Mouse (Mus musculus) thymus, adult 2 months (tissue): ENCODE data around the gene Spats2l. TPM values are rescaled to one million over a fixed set of nuclear protein-coding genes. Genes with fewer than 3 reads are reported as not detected.

Experiments
- DNase-seq: peaks from one replicate; pipeline ENCODE4 v3.0.0; 2021
- H3K27ac ChIP-seq: fragments of 200-500 bp; 2 replicates; pipeline ENCODE4 v1.5.1; 2012; ENCODE audit warnings: low read length, control low read depth; ENCODE audit not compliant: control insufficient read depth, insufficient read depth
- H3K27me3 ChIP-seq: fragments of 200-500 bp; 2 replicates; pipeline ENCODE4 v1.6.1; 2012; ENCODE audit warnings: mild to moderate bottlenecking, low read length, moderate library complexity, mixed read lengths; ENCODE audit not compliant: control insufficient read depth, insufficient read depth
- H3K36me3 ChIP-seq: fragments of 200-500 bp; 2 replicates; pipeline ENCODE4 v1.6.1; 2012; ENCODE audit warnings: mild to moderate bottlenecking, low read length, moderate library complexity; ENCODE audit not compliant: control insufficient read depth, insufficient read depth
- H3K4me1 ChIP-seq: fragments of 200-500 bp; replicated peaks from 2 replicates; pipeline ENCODE4 v1.6.1; 2012; ENCODE audit warnings: low read length; ENCODE audit not compliant: control insufficient read depth, insufficient read depth
- H3K4me3 ChIP-seq: fragments of 200-500 bp; 2 replicates; pipeline ENCODE4 v1.5.1; 2012; ENCODE audit warnings: mild to moderate bottlenecking, low read length, control low read depth, moderate library complexity; ENCODE audit not compliant: control insufficient read depth, insufficient read depth
- CTCF ChIP-seq: fragments of 200-500 bp; IDR thresholded peaks from 2 replicates; pipeline ENCODE4 v1.5.1; 2012; ENCODE audit warnings: mild to moderate bottlenecking, control low read depth, low read length, moderate library complexity, borderline replicate concordance; ENCODE audit not compliant: control insufficient read depth, poor library complexity, insufficient read depth; ENCODE audit errors: extremely low read depth
- POLR2A ChIP-seq: fragments of 200-500 bp; IDR thresholded peaks from 2 replicates; pipeline ENCODE4 v1.6.1; 2012; ENCODE audit warnings: mild to moderate bottlenecking, low read length, control low read depth, moderate library complexity; ENCODE audit not compliant: control insufficient read depth, poor library complexity, insufficient read depth; ENCODE audit errors: extremely low read depth
- WGBS: fragments of 180-500 bp; shearing (Covaris S2); methylation state at CpG from one replicate; pipeline ENCODE4 v1.1.7; 2018; 5-methylcytosine and 5-hydroxymethylcytosine counted together
- polyA plus RNA-seq: library from polyadenylated mRNA; depleted of rRNA; stranded (reverse); fragments of >200 nt; gene quantifications from 2 replicates; pipeline ENCODE4 v1.2.3, GENCODE M21; 2012; rRNA removed

Spats2l gene
- polyA plus RNA-seq: 6.1 and 6.8 TPM in 2 replicates

- no peak for TF ChIP-seq POLR2A
- no peak for TF ChIP-seq CTCF
- 4% methylated on average over 22 of the region's 22 CpGs for WGBS
- Histone ChIP-seq H3K4me1 (peaks cover 8% of the 10 kb centered on the region), H3K36me3 (no peaks in the 10 kb centered on the region), H3K27ac (no peak within 1 kb of the TSS), H3K27me3 (peaks cover 11% of the 10 kb centered on the region; the same call in 1 of the 2 replicates), H3K4me3 (peak within 1 kb of the TSS; percentile 69)
- DNase-seq: peak; percentile 9
Observed at GRCm38 (mm10) chr1:57774001-57774667, at the start of gene Spats2l. Gene Spats2l, plus strand, starts transcription at chr1:57774162.

- no peak for TF ChIP-seq CTCF
- TF ChIP-seq POLR2A: no peak
- H3K4me1 ChIP-seq: no peaks in the 10 kb centered on the region
- H3K27ac ChIP-seq: no peak overlapping the region
- no peak overlapping the region for H3K4me3 ChIP-seq
- no peaks in the 10 kb centered on the region for H3K27me3 ChIP-seq
- DNase-seq: no peak
- WGBS: 91% methylated on average over 5 of the region's 5 CpGs
- no peaks in the 10 kb centered on the region for H3K36me3 ChIP-seq
Observed at GRCm38 (mm10) chr1:57725268-57725667, 48.7 kb upstream of the Spats2l start.

GRCm38 (mm10) chr1:57735877-57736276 lies 38.1 kb upstream of the Spats2l start:
- Histone ChIP-seq H3K4me3 (no peak overlapping the region), H3K36me3 (no peaks in the 10 kb centered on the region), H3K27me3 (no peaks in the 10 kb centered on the region), H3K4me1 (no peaks in the 10 kb centered on the region), H3K27ac (no peak overlapping the region)
- WGBS: 89% methylated on average over 4 of the region's 4 CpGs
- TF ChIP-seq POLR2A (no peak), CTCF (no peak)
- no peak for DNase-seq

- 94% methylated on average over 8 of the region's 8 CpGs for WGBS
- TF ChIP-seq POLR2A (no peak), CTCF (no peak)
- Histone ChIP-seq H3K36me3 (no peaks in the 10 kb centered on the region), H3K27ac (no peak overlapping the region), H3K4me1 (no peaks in the 10 kb centered on the region), H3K27me3 (no peaks in the 10 kb centered on the region), H3K4me3 (no peak overlapping the region)
- no peak for DNase-seq
Observed at GRCm38 (mm10) chr1:57741740-57742139, 32.2 kb upstream of the Spats2l start.

GRCm38 (mm10) chr1:57742266-57742665 lies 31.7 kb upstream of the Spats2l start:
- H3K36me3 ChIP-seq: no peaks in the 10 kb centered on the region
- WGBS: 91% methylated on average over 2 of the region's 2 CpGs
- no peak overlapping the region for H3K27ac ChIP-seq
- no peak for DNase-seq
- TF ChIP-seq CTCF: no peak
- TF ChIP-seq POLR2A: no peak
- H3K4me1 ChIP-seq: no peaks in the 10 kb centered on the region
- H3K27me3 ChIP-seq: no peaks in the 10 kb centered on the region
- H3K4me3 ChIP-seq: no peak overlapping the region

- TF ChIP-seq POLR2A (no peak), CTCF (no peak)
- 63% methylated on average over 3 of the region's 3 CpGs for WGBS
Observed at GRCm38 (mm10) chr1:57751781-57752180, 22.2 kb upstream of the Spats2l start.

More at GRCm38 (mm10) chr1:57751781-57752180, 22.2 kb upstream of the Spats2l start:
- Histone ChIP-seq H3K36me3 (no peaks in the 10 kb centered on the region), H3K27me3 (no peaks in the 10 kb centered on the region), H3K4me3 (no peak overlapping the region), H3K4me1 (no peaks in the 10 kb centered on the region), H3K27ac (no peak overlapping the region)
- DNase-seq: no peak
